Mouse (Mus musculus) kidney, adult 2 months (tissue): ENCODE data around the gene Capn3. TPM values are rescaled to one million over a fixed set of nuclear protein-coding genes. Genes with fewer than 3 reads are reported as not detected.

Experiments used
- DNase-seq: peaks from one replicate; pipeline ENCODE4 v3.0.0; 2021
- H3K27ac ChIP-seq: fragments of 200-500 bp; 2 replicates; pipeline ENCODE4 v1.5.1; 2012; ENCODE audit warnings: low read depth, low read length, control low read depth, inconsistent platforms; ENCODE audit not compliant: insufficient read depth
- H3K27me3 ChIP-seq: fragments of 200-500 bp; replicated peaks from 2 replicates; pipeline ENCODE4 v1.6.1; 2012; ENCODE audit warnings: mild to moderate bottlenecking, moderate library complexity, low read length, inconsistent platforms; ENCODE audit not compliant: control insufficient read depth, insufficient read depth
- H3K36me3 ChIP-seq: fragments of 200-500 bp; 2 replicates; pipeline ENCODE4 v1.6.1; 2012; ENCODE audit warnings: mild to moderate bottlenecking, moderate library complexity, low read length, inconsistent platforms; ENCODE audit not compliant: control insufficient read depth, insufficient read depth
- H3K4me1 ChIP-seq: fragments of 200-500 bp; 2 replicates; pipeline ENCODE4 v1.6.1; 2011; ENCODE audit warnings: low read length; ENCODE audit not compliant: control insufficient read depth, insufficient read depth
- H3K4me3 ChIP-seq: fragments of 200-500 bp; 2 replicates; pipeline ENCODE4 v1.5.1; 2011; ENCODE audit warnings: mild to moderate bottlenecking, low read depth, low read length, control low read depth; ENCODE audit not compliant: insufficient read depth
- CTCF ChIP-seq: fragments of 200-500 bp; conservative IDR thresholded peaks from 2 replicates; pipeline ENCODE4 v1.5.1; 2011; ENCODE audit warnings: low read depth, mild to moderate bottlenecking, control low read depth, low read length, moderate library complexity, mixed read lengths; ENCODE audit not compliant: insufficient read depth, insufficient read length
- POLR2A ChIP-seq: fragments of 200-500 bp; IDR thresholded peaks from one replicate; pipeline ENCODE4 v1.6.1; 2011; ENCODE audit warnings: low read depth, low read length, control low read depth
- WGBS: fragments of 180-500 bp; shearing (Covaris S2); methylation state at CpG from one replicate; pipeline ENCODE4 v1.1.7; 2018; 5-methylcytosine and 5-hydroxymethylcytosine counted together
- polyA plus RNA-seq: library from polyadenylated mRNA; depleted of rRNA; stranded (reverse); fragments of >200 nt; gene quantifications from 2 replicates; pipeline ENCODE4 v1.2.3, GENCODE M21; 2012

Gene Capn3
- polyA plus RNA-seq, 1 experiment: 1.0 TPM

- WGBS: 100% methylated on average over 1 of the region's 1 CpGs
- no peak for TF ChIP-seq POLR2A
- TF ChIP-seq CTCF: 0 out of 2 replicates have a peak, but pooled peaks have one; percentile 23
- Histone ChIP-seq H3K27me3 (no peaks in the 10 kb centered on the region), H3K27ac (no peak overlapping the region), H3K36me3 (peaks cover 3% of the 10 kb centered on the region), H3K4me1 (no peaks in the 10 kb centered on the region), H3K4me3 (no peak overlapping the region)
- no peak for DNase-seq
These were observed 8.5 kb upstream of the Capn3 start for GRCm38 (mm10) chr2:120447306-120447705.

- 76% methylated on average over 6 of the region's 6 CpGs for WGBS
- TF ChIP-seq POLR2A (no peak), CTCF (no peak)
- Histone ChIP-seq H3K4me1 (0 out of 2 replicates have a peak, but pooled peaks cover 3% of the 10 kb centered on the region), H3K36me3 (peaks cover 6% of the 10 kb centered on the region), H3K27me3 (no peaks in the 10 kb centered on the region), H3K4me3 (no peak overlapping the region), H3K27ac (no peak overlapping the region)
- no peak for DNase-seq
These were observed 5.1 kb upstream of the Capn3 start for GRCm38 (mm10) chr2:120450724-120451123.

GRCm38 (mm10) chr2:120452600-120452999, 3.2 kb upstream of the Capn3 start:
- 0 out of 2 replicates have a peak, but pooled peaks cover 3% of the 10 kb centered on the region for H3K4me1 ChIP-seq
- no peak for DNase-seq
- peaks cover 9% of the 10 kb centered on the region for H3K36me3 ChIP-seq
- TF ChIP-seq POLR2A: no peak
- no peak for TF ChIP-seq CTCF
- WGBS: 54% methylated on average over 4 of the region's 4 CpGs
- no peaks in the 10 kb centered on the region for H3K27me3 ChIP-seq
- H3K4me3 ChIP-seq: no peak overlapping the region
- H3K27ac ChIP-seq: no peak overlapping the region

- Histone ChIP-seq H3K27me3 (no peaks in the 10 kb centered on the region), H3K27ac (no peak overlapping the region), H3K36me3 (peaks cover 9% of the 10 kb centered on the region), H3K4me1 (0 out of 2 replicates have a peak, but pooled peaks cover 3% of the 10 kb centered on the region), H3K4me3 (no peak overlapping the region)
- no peak for TF ChIP-seq POLR2A
- no peak for TF ChIP-seq CTCF
- 80% methylated on average over 2 of the region's 2 CpGs for whole genome bisulfite sequencing
- DNase-seq: no peak
These were observed 832 bp upstream of the Capn3 start for GRCm38 (mm10) chr2:120454987-120455386.

- no peak for TF ChIP-seq POLR2A
- TF ChIP-seq CTCF: no peak
- H3K27ac ChIP-seq: no peak overlapping the region
- WGBS: 91% methylated on average over 4 of the region's 4 CpGs
- no peaks in the 10 kb centered on the region for H3K4me1 ChIP-seq
- H3K4me3 ChIP-seq: no peak overlapping the region
- no peaks in the 10 kb centered on the region for H3K27me3 ChIP-seq
- peaks cover 5% of the 10 kb centered on the region for H3K36me3 ChIP-seq
- no peak for DNase-seq
These were observed 4.4 kb downstream of the Capn3 start for GRCm38 (mm10) chr2:120460216-120460615.

GRCm38 (mm10) chr2:120463328-120463727, 7.5 kb downstream of the Capn3 start:
- Histone ChIP-seq H3K36me3 (peaks cover 2% of the 10 kb centered on the region; the same call in 1 of the 2 replicates), H3K4me3 (no peak overlapping the region), H3K4me1 (no peaks in the 10 kb centered on the region), H3K27me3 (no peaks in the 10 kb centered on the region), H3K27ac (no peak overlapping the region)
- WGBS: 85% methylated on average over 7 of the region's 7 CpGs
- TF ChIP-seq POLR2A (no peak), CTCF (no peak)
- no peak for DNase-seq

GRCm38 (mm10) chr2:120464091-120464490, 8.3 kb downstream of the Capn3 start:
- H3K36me3 ChIP-seq: peaks cover 2% of the 10 kb centered on the region; the same call in 1 of the 2 replicates
- DNase-seq: no peak
- no peaks in the 10 kb centered on the region for H3K4me1 ChIP-seq
- H3K27ac ChIP-seq: no peak overlapping the region
- H3K27me3 ChIP-seq: no peaks in the 10 kb centered on the region
- WGBS: 72% methylated on average over 8 of the region's 8 CpGs
- TF ChIP-seq POLR2A (no peak), CTCF (no peak)
- no peak overlapping the region for H3K4me3 ChIP-seq
